Mouse (Mus musculus): ENCODE data around the gene Zfp580.

GRCm38 (mm10) chr7:5037467-5037866 is 13.9 kb upstream of the Zfp580 start:
- TF ChIP-seq CTCF (IDR thresholded peaks at IDR 0.05) = no peak
- no peak for TF ChIP-seq EP300 (IDR thresholded peaks at IDR 0.05)

Data from lung, postnatal 0 days (tissue).